Mouse (Mus musculus) gastrocnemius, adult 8-10 months (tissue): ENCODE data around the gene Dgkz. TPM values are rescaled to one million over a fixed set of nuclear protein-coding genes. Genes with fewer than 3 reads are reported as not detected.

ENCODE experiments used
- DNase-seq, 2 experiments: peaks; one replicate each; pipeline ENCODE4 v3.0.0; 2022; ENCODE audit warnings: low spot score in 2 of 2
- total RNA-seq, 4 experiments: library from RNA; stranded (reverse); gene quantifications; 2 replicates each; pipeline ENCODE4 v1.2.4; 2022

The Dgkz gene
- total RNA-seq, 4 experiments from 2014 or later = 24.7 to 39.3 (median 28.4) TPM

GRCm38 (mm10) chr2:91996006-91996405 lies 20.3 kb upstream of the Dgkz start:
- no peak for DNase-seq

GRCm38 (mm10) chr2:91993409-91993808 lies 17.7 kb upstream of the Dgkz start:
- DNase-seq = no peak

GRCm38 (mm10) chr2:91989750-91990149 lies 14.1 kb upstream of the Dgkz start:
- no peak for DNase-seq

- peak; percentile 74 to 76 for DNase-seq
Measured at GRCm38 (mm10) chr2:91987542-91987941, 11.9 kb upstream of the Dgkz start.

GRCm38 (mm10) chr2:91986071-91986470 lies 10.4 kb upstream of the Dgkz start:
- DNase-seq = no peak

- DNase-seq = no peak
Measured at GRCm38 (mm10) chr2:91984906-91985525, 9.4 kb upstream of the Dgkz start.

GRCm38 (mm10) chr2:91984439-91984838 lies 8.8 kb upstream of the Dgkz start:
- DNase-seq = no peak

GRCm38 (mm10) chr2:91980830-91981229 lies 5.2 kb upstream of the Dgkz start:
- no peak for DNase-seq

- no peak for DNase-seq
Measured at GRCm38 (mm10) chr2:91980245-91980644, 4.6 kb upstream of the Dgkz start.

GRCm38 (mm10) chr2:91978547-91978946 lies 2.9 kb upstream of the Dgkz start:
- DNase-seq = no peak

GRCm38 (mm10) chr2:91977960-91978359 lies 2.3 kb upstream of the Dgkz start:
- no peak for DNase-seq

- DNase-seq = no peak
Measured at GRCm38 (mm10) chr2:91973416-91974135, 2.1 kb downstream of the Dgkz start.

GRCm38 (mm10) chr2:91972121-91972566 lies 3.5 kb downstream of the Dgkz start:
- DNase-seq = no peak

GRCm38 (mm10) chr2:91971231-91972097 lies 4.2 kb downstream of the Dgkz start:
- peak in 1 of 2 experiments; percentile 64 for DNase-seq

GRCm38 (mm10) chr2:91967962-91968361 lies 7.7 kb downstream of the Dgkz start:
- no peak for DNase-seq

- no peak for DNase-seq
Measured at GRCm38 (mm10) chr2:91966367-91966766, 9.3 kb downstream of the Dgkz start.

- no peak for DNase-seq
Measured at GRCm38 (mm10) chr2:91965417-91965816, 10.2 kb downstream of the Dgkz start.

- DNase-seq = no peak
Measured at GRCm38 (mm10) chr2:91964610-91965204, 11.0 kb downstream of the Dgkz start.

- peak; percentile 93 to 94 for DNase-seq
Measured at GRCm38 (mm10) chr2:91963443-91963932, 12.2 kb downstream of the Dgkz start.

GRCm38 (mm10) chr2:91962864-91963401 lies 12.7 kb downstream of the Dgkz start:
- no peak for DNase-seq
